Mouse (Mus musculus) small intestine, adult 2 months (tissue): ENCODE results near the gene Phf20. TPM values are rescaled to one million over a fixed set of nuclear protein-coding genes. Genes with fewer than 3 reads are reported as not detected.

Source experiments
- H3K27ac ChIP-seq: fragments of 200-500 bp; 2 replicates; pipeline ENCODE4 v1.5.1; 2012; ENCODE audit warnings: low read depth, low read length, control low read depth, inconsistent platforms; ENCODE audit not compliant: insufficient read depth
- H3K27me3 ChIP-seq: fragments of 200-500 bp; 2 replicates; pipeline ENCODE4 v1.6.1; 2012; ENCODE audit warnings: mild to moderate bottlenecking, moderate library complexity, low read length, inconsistent platforms; ENCODE audit not compliant: control insufficient read depth, insufficient read depth
- H3K36me3 ChIP-seq: fragments of 200-500 bp; 2 replicates; pipeline ENCODE4 v1.6.1; 2012; ENCODE audit warnings: mild to moderate bottlenecking, low read length, control low read depth, inconsistent platforms; ENCODE audit not compliant: control insufficient read depth, insufficient read depth
- H3K4me1 ChIP-seq: fragments of 200-500 bp; 2 replicates; pipeline ENCODE4 v1.6.1; 2012; ENCODE audit warnings: low read length, inconsistent platforms, mixed read lengths; ENCODE audit not compliant: control insufficient read depth, insufficient read depth, insufficient read length
- H3K4me3 ChIP-seq: fragments of 200-500 bp; 2 replicates; pipeline ENCODE4 v1.5.1; 2012; ENCODE audit warnings: low read depth, mild to moderate bottlenecking, control low read depth, inconsistent platforms, low read length, moderate library complexity
- CTCF ChIP-seq: fragments of 200-500 bp; IDR thresholded peaks from 2 replicates; pipeline ENCODE4 v1.5.1; 2012; ENCODE audit warnings: low read depth, mild to moderate bottlenecking, control low read depth, inconsistent platforms, low read length, moderate library complexity, mixed read lengths; ENCODE audit not compliant: insufficient replicate concordance, insufficient read length; ENCODE audit errors: extremely low read depth
- POLR2A ChIP-seq: fragments of 200-500 bp; IDR thresholded peaks from 2 replicates; pipeline ENCODE4 v1.6.1; 2012; ENCODE audit warnings: low read depth, mild to moderate bottlenecking, control low read depth, inconsistent platforms, low read length, moderate library complexity
- WGBS: fragments of 180-500 bp; shearing (Covaris S2); methylation state at CpG from one replicate; pipeline ENCODE4 v1.1.7; 2018; 5-methylcytosine and 5-hydroxymethylcytosine counted together
- polyA plus RNA-seq: library from polyadenylated mRNA; depleted of rRNA; stranded (reverse); fragments of >200 nt; gene quantifications from 2 replicates; pipeline ENCODE4 v1.2.3, GENCODE M21; 2012; rRNA removed

Phf20 gene
- polyA plus RNA-seq = 3.0 and 7.1 TPM in 2 replicates

- 1% methylated on average over 87 of the region's 88 CpGs for WGBS
Observed at GRCm38 (mm10) chr2:156196302-156197128, at the start of gene Phf20. TSS of gene Phf20 (plus strand) at chr2:156196466.

GRCm38 (mm10) chr2:156147316-156147915, 48.9 kb upstream of the Phf20 start:
- 74% methylated on average over 3 of the region's 3 CpGs for WGBS
- TF ChIP-seq CTCF (no peak), POLR2A (no peak)
- Histone ChIP-seq H3K4me1 (no peaks in the 10 kb centered on the region), H3K27me3 (no peaks in the 10 kb centered on the region), H3K4me3 (no peak overlapping the region), H3K27ac (no peak overlapping the region), H3K36me3 (peaks cover 36% of the 10 kb centered on the region)

More at GRCm38 (mm10) chr2:156196302-156197128, at the start of gene Phf20:
- H3K36me3 ChIP-seq = no peaks in the 10 kb centered on the region
- H3K4me1 ChIP-seq = no peaks in the 10 kb centered on the region; the same call in 1 of the 2 replicates
- peak within 1 kb of the TSS; percentile 86 for H3K27ac ChIP-seq
- peak within 1 kb of the TSS; percentile 76 for H3K4me3 ChIP-seq
- TF ChIP-seq POLR2A = no peak
- TF ChIP-seq CTCF = no peak
- no peaks in the 10 kb centered on the region for H3K27me3 ChIP-seq

- Histone ChIP-seq H3K4me3 (no peak overlapping the region), H3K4me1 (no peaks in the 10 kb centered on the region), H3K27me3 (no peaks in the 10 kb centered on the region), H3K36me3 (peaks cover 57% of the 10 kb centered on the region), H3K27ac (no peak overlapping the region)
- TF ChIP-seq CTCF = no peak
- TF ChIP-seq POLR2A = no peak
Observed at GRCm38 (mm10) chr2:156151538-156151937, 44.7 kb upstream of the Phf20 start.

GRCm38 (mm10) chr2:156165478-156165877, 30.8 kb upstream of the Phf20 start:
- H3K36me3 ChIP-seq = peaks cover 76% of the 10 kb centered on the region
- H3K4me1 ChIP-seq = no peaks in the 10 kb centered on the region
- 94% methylated on average over 1 of the region's 1 CpGs for WGBS

GRCm38 (mm10) chr2:156166557-156166956, 29.7 kb upstream of the Phf20 start:
- Histone ChIP-seq H3K27ac (no peak overlapping the region), H3K4me3 (no peak overlapping the region), H3K4me1 (no peaks in the 10 kb centered on the region), H3K36me3 (peaks cover 76% of the 10 kb centered on the region), H3K27me3 (no peaks in the 10 kb centered on the region)
- WGBS = 89% methylated on average over 5 of the region's 5 CpGs
- TF ChIP-seq CTCF (no peak), POLR2A (no peak)

More at GRCm38 (mm10) chr2:156165478-156165877, 30.8 kb upstream of the Phf20 start:
- TF ChIP-seq POLR2A = no peak
- TF ChIP-seq CTCF = no peak
- Histone ChIP-seq H3K27me3 (no peaks in the 10 kb centered on the region), H3K27ac (no peak overlapping the region), H3K4me3 (no peak overlapping the region)

- H3K36me3 ChIP-seq = peaks cover 37% of the 10 kb centered on the region
- H3K27me3 ChIP-seq = no peaks in the 10 kb centered on the region
- WGBS = 53% methylated on average over 6 of the region's 6 CpGs
- H3K27ac ChIP-seq = no peak overlapping the region
- H3K4me1 ChIP-seq = peaks cover 6% of the 10 kb centered on the region; the same call in 1 of the 2 replicates
- TF ChIP-seq POLR2A (no peak), CTCF (no peak)
- no peak overlapping the region for H3K4me3 ChIP-seq
Observed at GRCm38 (mm10) chr2:156177079-156177478, 19.2 kb upstream of the Phf20 start.

- Histone ChIP-seq H3K36me3 (peaks cover 32% of the 10 kb centered on the region), H3K4me1 (peaks cover 6% of the 10 kb centered on the region; the same call in 1 of the 2 replicates), H3K27me3 (no peaks in the 10 kb centered on the region), H3K27ac (no peak overlapping the region), H3K4me3 (peak overlapping the region; percentile 32; the same call in 1 of the 2 replicates)
- TF ChIP-seq CTCF = peak; percentile 11; the same call in 1 of the 2 replicates
- TF ChIP-seq POLR2A = no peak
- 24% methylated on average over 7 of the region's 7 CpGs for WGBS
Observed at GRCm38 (mm10) chr2:156177651-156178050, 18.6 kb upstream of the Phf20 start.
